Comparison of ENCODE assay signal across 27 mouse cellular contexts in genomic region chr10:59991262-59991880, GRCm38 (mm10). TPM values are rescaled to one million over a fixed set of nuclear protein-coding genes. Genes with fewer than 3 reads are reported as not detected.
A peak's percentile ranks its signal among the peaks of the same experiment; 100 is the strongest.
DNase-seq lines count a peak whose midpoint lies in the region; ATAC-seq lines count a peak whose summit lies in the region.
"Had no signal": no experiment of that assay in that cellular context is flagged by ENCODE, and none has a peak within 500 bp of the region (broad histone marks: within the 10 kb centered on the region; RNA-seq: fewer than 3 reads in every experiment).

No protein-coding gene starts in this region.

- peak; percentile 96 for DNase-seq in heart, adult 11 months
- DNase-seq in heart, postnatal 14 days = no peak
- no peak for DNase-seq in heart, adult 9 months (ENCODE audit: low spot score in 2 of 2)
- peak; percentile 65 for DNase-seq in adrenal gland, postnatal 10 days
- no peak for DNase-seq in frontal cortex, postnatal 25 days (ENCODE audit: low spot score in 2 of 2)
- DNase-seq in liver, embryonic 11.5 days (ENCODE audit: low spot score) = no peak
- DNase-seq: B cell, adult 2 months; cerebellum, adult 8-10 months; cerebellum, postnatal 36 days; gastrocnemius, postnatal 36 days; kidney, postnatal 4 days; left cerebral cortex, postnatal 4 days; liver, postnatal 0 days; retina, postnatal 1 day; right cerebral cortex, postnatal 4 days; thymus, postnatal 14 days had no signal

- H3K9ac ChIP-seq in heart, embryonic 16.5 days (ENCODE audit: low read length) = no peak overlapping the region
- H3K9ac ChIP-seq in liver, embryonic 11.5 days (ENCODE audit: low read depth, low read length) = no peak overlapping the region
- H3K9ac ChIP-seq: forebrain, embryonic 15.5 days; intestine, embryonic 15.5 days; limb, embryonic 15.5 days; liver, postnatal 0 days; midbrain, embryonic 15.5 days; neural tube, embryonic 12.5 days had no signal

- no peaks in the 10 kb centered on the region for H3K27me3 ChIP-seq in heart, embryonic 16.5 days (ENCODE audit: control insufficient read depth, insufficient read depth, low read length)
- H3K27me3 ChIP-seq in liver, embryonic 11.5 days (replicated peaks; ENCODE audit: control insufficient read depth, insufficient read depth, low read length) = no peaks in the 10 kb centered on the region
- H3K27me3 ChIP-seq: CH12.LX; forebrain, embryonic 15.5 days; intestine, embryonic 15.5 days; limb, embryonic 15.5 days; midbrain, embryonic 15.5 days; neural tube, embryonic 12.5 days had no signal

- no peak overlapping the region for H3K4me2 ChIP-seq in heart, embryonic 16.5 days (ENCODE audit: low read depth, low read length)
- H3K4me2 ChIP-seq in liver, embryonic 11.5 days = no peak overlapping the region
- H3K4me2 ChIP-seq: forebrain, embryonic 15.5 days; intestine, embryonic 15.5 days; limb, embryonic 15.5 days; midbrain, embryonic 15.5 days; neural tube, embryonic 12.5 days had no signal

- WGBS in heart, embryonic 16.5 days = 40% methylated on average over 9 of the region's 9 CpGs
- 83% methylated on average over 9 of the region's 9 CpGs for WGBS in liver, embryonic 11.5 days

- intact Hi-C loops in heart, postnatal 14 days (cut with DNase I) = no loop called here

- H3K27ac ChIP-seq in heart, embryonic 16.5 days (ENCODE audit: low read length) = peak overlapping the region; percentile 5; the same call in 1 of the 2 replicates
- H3K27ac ChIP-seq in brown adipose tissue, adult 24 weeks (replicated peaks; ENCODE audit: low read depth, low read length) = peak overlapping the region; percentile 28; the same call in 1 of the 2 replicates
- H3K27ac ChIP-seq in liver, embryonic 11.5 days (ENCODE audit: low read depth, low read length) = no peak overlapping the region
- H3K27ac ChIP-seq: forebrain, embryonic 15.5 days; hindbrain, embryonic 10.5 days; intestine, embryonic 15.5 days; limb, embryonic 15.5 days; macrophage; midbrain, embryonic 15.5 days; neural tube, embryonic 12.5 days had no signal

- peaks cover 45% of the 10 kb centered on the region for H3K36me3 ChIP-seq in heart, embryonic 16.5 days (ENCODE audit: control insufficient read depth, insufficient read depth)
- H3K36me3 ChIP-seq in liver, embryonic 11.5 days (ENCODE audit: control insufficient read depth, insufficient read depth, low read length) = peaks cover 53% of the 10 kb centered on the region

- no peaks in the 10 kb centered on the region for H3K9me3 ChIP-seq in heart, embryonic 16.5 days (replicated peaks; ENCODE audit: control insufficient read depth, low read length)
- H3K9me3 ChIP-seq in liver, embryonic 11.5 days (ENCODE audit: control insufficient read depth, low read length) = no peaks in the 10 kb centered on the region
- H3K9me3 ChIP-seq: forebrain, embryonic 15.5 days; G1E; hindbrain, embryonic 10.5 days; intestine, embryonic 15.5 days; limb, embryonic 15.5 days; midbrain, embryonic 15.5 days; neural tube, embryonic 12.5 days had no signal

- 0 out of 2 replicates have a peak, but pooled peaks have one; percentile 25 for ATAC-seq in heart, embryonic 16.5 days (replicated peaks; ENCODE audit: extremely low read depth, insufficient read depth, low FRiP score)
- ATAC-seq in liver, embryonic 11.5 days (replicated peaks; ENCODE audit: low FRiP score) = no peak
- ATAC-seq: forebrain, embryonic 15.5 days; intestine, embryonic 15.5 days; liver, postnatal 0 days; midbrain, embryonic 15.5 days had no signal

- peaks cover 40% of the 10 kb centered on the region for H3K4me1 ChIP-seq in heart, embryonic 16.5 days (ENCODE audit: control insufficient read depth, insufficient read depth, low read length)
- H3K4me1 ChIP-seq in brown adipose tissue, adult 24 weeks (ENCODE audit: control insufficient read depth, insufficient read depth, insufficient read length, low read length) = no peaks in the 10 kb centered on the region
- H3K4me1 ChIP-seq in liver, embryonic 11.5 days (replicated peaks; ENCODE audit: control insufficient read depth, insufficient read depth, low read length) = no peaks in the 10 kb centered on the region
- H3K4me1 ChIP-seq: forebrain, embryonic 15.5 days; intestine, embryonic 15.5 days; limb, embryonic 15.5 days; midbrain, embryonic 15.5 days; neural tube, embryonic 12.5 days had no signal

- H3K4me3 ChIP-seq in heart, embryonic 16.5 days (ENCODE audit: low read length) = no peak overlapping the region
- H3K4me3 ChIP-seq in brown adipose tissue, adult 24 weeks (ENCODE audit: insufficient read depth, low read depth, low read length) = no peak overlapping the region
- no peak overlapping the region for H3K4me3 ChIP-seq in liver, embryonic 11.5 days (ENCODE audit: low read depth, low read length)
- H3K4me3 ChIP-seq: forebrain, embryonic 15.5 days; hindbrain, embryonic 10.5 days; intestine, embryonic 15.5 days; limb, embryonic 15.5 days; midbrain, embryonic 15.5 days; neural tube, embryonic 12.5 days had no signal

RNA-seq across cellular contexts. Expression of gene Ascc1, which starts 11.2 kb away (rescaled TPM):
- 10 to 100 TPM; 19.1 to 21.7 TPM for total RNA-seq in heart, postnatal 14 days (2021)
- 41.9 and 44.1 TPM in 2 replicates for polyA plus RNA-seq in heart, embryonic 16.5 days (2015; fragmentation: Nextera tagmentation; extraction: Ambion mirVana)
- 10 to 100 TPM; 26.6 to 30.7 TPM for total RNA-seq in adrenal gland, postnatal 10 days (2021)
- polyA plus RNA-seq in brown adipose tissue, adult 24 weeks (2012; ENCODE audit: insufficient read depth, insufficient read length, missing spikeins) = 19.2 and 20.6 TPM in 2 replicates
- polyA plus RNA-seq in liver, embryonic 11.5 days (2014; fragmentation: Nextera tagmentation; extraction: Ambion mirVana) = 37.2 and 37.4 TPM in 2 replicates

RNA-seq across cellular contexts. Expression of gene Anapc16, which starts 11.6 kb away (rescaled TPM):
- total RNA-seq in heart, postnatal 14 days (2021) = 10 to 100 TPM; 64.8 to 70.1 TPM
- 89.3 and 90.1 TPM in 2 replicates for polyA plus RNA-seq in heart, embryonic 16.5 days (2015; fragmentation: Nextera tagmentation; extraction: Ambion mirVana)
- 10 to 100 TPM; 60.3 to 68.4 TPM for total RNA-seq in adrenal gland, postnatal 10 days (2021)
- polyA plus RNA-seq in brown adipose tissue, adult 24 weeks (2012; ENCODE audit: insufficient read depth, insufficient read length, missing spikeins) = 59.1 and 60.8 TPM in 2 replicates
- 77.4 and 80.0 TPM in 2 replicates for polyA plus RNA-seq in liver, embryonic 11.5 days (2014; fragmentation: Nextera tagmentation; extraction: Ambion mirVana)

RNA-seq across cellular contexts. Expression of gene Ddit4, which starts 39.7 kb away (rescaled TPM):
- total RNA-seq in heart, postnatal 14 days (2021) = 100 to 1,000 TPM; 188 to 191 TPM
- 29.0 and 31.9 TPM in 2 replicates for polyA plus RNA-seq in heart, embryonic 16.5 days (2015; fragmentation: Nextera tagmentation; extraction: Ambion mirVana)
- total RNA-seq in adrenal gland, postnatal 10 days (2021) = 100 to 1,000 TPM in 1 of 2 experiments, 10 to 100 TPM in 1; 46.2 to 129 TPM
- 6.1 and 17.7 TPM in 2 replicates for polyA plus RNA-seq in brown adipose tissue, adult 24 weeks (2012; ENCODE audit: insufficient read depth, insufficient read length, missing spikeins)
- 2.7 and 4.3 TPM in 2 replicates for polyA plus RNA-seq in liver, embryonic 11.5 days (2014; fragmentation: Nextera tagmentation; extraction: Ambion mirVana)

Comparison
In these comparisons a context has a peak if more than half of its experiments do, and no peak if none do; other contexts are left out.
1. DNase-seq: peak in heart, adult 11 months (single experiment) and adrenal gland, postnatal 10 days (single experiment); none in heart, postnatal 14 days (0 of 2), heart, adult 9 months (0 of 2), frontal cortex, postnatal 25 days (0 of 2) and liver, embryonic 11.5 days (single experiment).